Mouse (Mus musculus) heart, postnatal 10 days (tissue): ENCODE data around the gene Nxt1. TPM values are rescaled to one million over a fixed set of nuclear protein-coding genes. Genes with fewer than 3 reads are reported as not detected.

Experiments used
- DNase-seq, 2 experiments: peaks; one replicate each; pipeline ENCODE4 v3.0.0; 2021
- intact Hi-C: fragments of 180-260 bp; cut with DNase I; formaldehyde crosslinking; loops from one replicate; pipeline ENCODE4 v1.15.1; 2025
- total RNA-seq, 2 experiments: library from RNA; stranded (reverse); gene quantifications; 2 replicates each; pipeline ENCODE4 v1.2.3; 2021

Gene Nxt1
- total RNA-seq = 10 to 100 TPM in 1 of 2 experiments, 1 to 10 TPM in 1; 9.4 to 14.2 TPM

- DNase-seq = peak; percentile 100
- intact Hi-C loops = no loop called here
Measured at GRCm38 (mm10) chr2:148672199-148673096, at the start of gene Nxt1. Gene Nxt1 (plus strand): TSS chr2:148672601.

- intact Hi-C loops = no loop called here
- DNase-seq = no peak
Measured at GRCm38 (mm10) chr2:148623067-148623466, 49.3 kb upstream of the Nxt1 start.

- DNase-seq = no peak
- intact Hi-C loops = no loop called here
Measured at GRCm38 (mm10) chr2:148624484-148624883, 47.9 kb upstream of the Nxt1 start.

GRCm38 (mm10) chr2:148627011-148627471 lies 45.4 kb upstream of the Nxt1 start:
- intact Hi-C loops = no loop called here
- DNase-seq = peak; percentile 70 to 75

- intact Hi-C loops = no loop called here
- DNase-seq = no peak
Measured at GRCm38 (mm10) chr2:148631011-148631410, 41.4 kb upstream of the Nxt1 start.

GRCm38 (mm10) chr2:148631602-148632001 lies 40.8 kb upstream of the Nxt1 start:
- intact Hi-C loops = no loop called here
- peak; percentile 10 to 17 for DNase-seq

GRCm38 (mm10) chr2:148634466-148634865 lies 37.9 kb upstream of the Nxt1 start:
- intact Hi-C loops = no loop called here
- no peak for DNase-seq

- DNase-seq = no peak
Measured at GRCm38 (mm10) chr2:148642610-148643370, 29.6 kb upstream of the Nxt1 start.

GRCm38 (mm10) chr2:148644421-148645000 lies 27.9 kb upstream of the Nxt1 start:
- no peak for DNase-seq
- intact Hi-C loops = no loop called here

More at GRCm38 (mm10) chr2:148642610-148643370, 29.6 kb upstream of the Nxt1 start:
- intact Hi-C loops = no loop called here

- no peak for DNase-seq
- intact Hi-C loops = no loop called here
Measured at GRCm38 (mm10) chr2:148650587-148651357, 21.6 kb upstream of the Nxt1 start.

GRCm38 (mm10) chr2:148654961-148655360 lies 17.4 kb upstream of the Nxt1 start:
- DNase-seq = peak; percentile 76 to 81
- intact Hi-C loops = loop anchor here (1.0 to 5.0 kb wide), 3 partner anchors 73 to 532 kb away; partner anchors contain the start of gene Thbd

GRCm38 (mm10) chr2:148663458-148663857 lies 8.9 kb upstream of the Nxt1 start:
- intact Hi-C loops = no loop called here
- no peak for DNase-seq

GRCm38 (mm10) chr2:148677801-148678200 lies 5.4 kb downstream of the Nxt1 start:
- DNase-seq = peak; percentile 58 to 68
- intact Hi-C loops = loop anchor here (5.0 kb wide), 1 partner anchor 270 kb away; the partner anchor contains the start of gene Thbd

GRCm38 (mm10) chr2:148679346-148679745 lies 6.9 kb downstream of the Nxt1 start:
- intact Hi-C loops = loop anchor here (5.0 kb wide), 1 partner anchor 272 kb away; the partner anchor contains the start of gene Thbd
- DNase-seq = peak; percentile 67 to 69

- intact Hi-C loops = loop anchor here (2.0 to 10.0 kb wide), 2 partner anchors 52 to 194 kb away; partner anchors contain the start of genes Cst3 and Napb
- peak; percentile 99 for DNase-seq
Measured at GRCm38 (mm10) chr2:148680775-148681291, 8.4 kb downstream of the Nxt1 start, which contains the start of gene Gzf1. Gene Gzf1 (plus strand): TSS chr2:148681023.

- DNase-seq = peak; percentile 71 to 81
- intact Hi-C loops = loop anchor here (2.0 to 10.0 kb wide), 2 partner anchors 51 to 193 kb away; partner anchors contain the start of genes Cst3 and Napb
Measured at GRCm38 (mm10) chr2:148681461-148681891, 9.1 kb downstream of the Nxt1 start.

- no peak for DNase-seq
- intact Hi-C loops = loop anchor here (10.0 kb wide), 1 partner anchor 192 kb away; the partner anchor contains the start of gene Cst3
Measured at GRCm38 (mm10) chr2:148683031-148683430, 10.6 kb downstream of the Nxt1 start.

- DNase-seq = no peak
- intact Hi-C loops = loop anchor here (10.0 kb wide), 1 partner anchor 190 kb away; the partner anchor contains the start of gene Cst3
Measured at GRCm38 (mm10) chr2:148684972-148685371, 12.6 kb downstream of the Nxt1 start.

GRCm38 (mm10) chr2:148685709-148686108 lies 13.3 kb downstream of the Nxt1 start:
- intact Hi-C loops = loop anchor here (10.0 kb wide), 1 partner anchor 189 kb away; the partner anchor contains the start of gene Cst3
- DNase-seq = no peak
